Mouse (Mus musculus) E14TG2a.4 (cell line): ENCODE results near the gene A2ml1.

Experiments used
- CTCF ChIP-seq: conservative IDR thresholded peaks from 2 replicates; pipeline ENCODE4 v1.5.1; 2014; ENCODE audit warnings: low read length
- NANOG ChIP-seq: IDR thresholded peaks from 2 replicates; pipeline ENCODE4 v1.6.1; 2014; ENCODE audit warnings: borderline replicate concordance, low read length, mixed read lengths
- POU5F1 ChIP-seq: IDR thresholded peaks from 2 replicates; pipeline ENCODE4 v1.6.1; 2014; ENCODE audit warnings: low read length, borderline replicate concordance

DNA sequence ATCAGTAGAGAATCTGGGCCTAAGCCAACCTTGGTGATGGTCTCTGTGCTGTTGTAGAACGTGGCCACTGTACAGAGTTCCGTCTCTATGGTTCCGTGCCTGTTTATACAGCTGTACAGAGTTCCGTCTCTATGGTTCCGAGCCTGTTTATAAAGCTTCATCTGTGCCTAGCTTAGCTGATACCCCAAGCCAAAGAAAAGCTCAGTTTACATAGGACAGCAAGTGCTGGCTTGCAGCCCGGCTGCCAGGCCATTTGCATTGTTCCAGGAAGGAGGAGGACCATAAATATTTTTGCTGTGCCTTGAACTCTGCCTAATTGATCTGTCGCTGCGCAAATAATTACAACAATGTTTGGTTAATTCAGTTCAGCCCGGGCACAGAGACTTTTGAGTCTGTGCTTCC is 15.7 kb upstream of the A2ml1 start:
- TF ChIP-seq CTCF = no peak
- no peak for TF ChIP-seq NANOG
- TF ChIP-seq POU5F1 = no peak
